Mouse (Mus musculus) lung, postnatal 36 days (tissue): ENCODE data around the gene Hsdl1.

Experiments used
- DNase-seq: peaks from one replicate; pipeline ENCODE4 v3.0.0; 2022; ENCODE audit warnings: mixed read lengths

Gene Hsdl1

GRCm38 (mm10) chr8:119579096-119579495 lies 4.1 kb upstream of the Hsdl1 start:
- peak; percentile 10 for DNase-seq

- DNase-seq = no peak
Observed at GRCm38 (mm10) chr8:119575366-119575726, 363 bp upstream of the Hsdl1 start.

GRCm38 (mm10) chr8:119572411-119572810 lies 2.6 kb downstream of the Hsdl1 start:
- peak; percentile 38 for DNase-seq

GRCm38 (mm10) chr8:119571135-119571534 lies 3.8 kb downstream of the Hsdl1 start:
- no peak for DNase-seq

- DNase-seq = peak; percentile 12
Observed at GRCm38 (mm10) chr8:119569881-119570280, 5.1 kb downstream of the Hsdl1 start.

GRCm38 (mm10) chr8:119568951-119569350 lies 6.0 kb downstream of the Hsdl1 start:
- no peak for DNase-seq

- no peak for DNase-seq
Observed at GRCm38 (mm10) chr8:119568251-119568650, 6.7 kb downstream of the Hsdl1 start.

- no peak for DNase-seq
Observed at GRCm38 (mm10) chr8:119566367-119566766, 8.6 kb downstream of the Hsdl1 start.

- DNase-seq = no peak
Observed at GRCm38 (mm10) chr8:119563849-119564251, 11.1 kb downstream of the Hsdl1 start.

- DNase-seq = no peak
Observed at GRCm38 (mm10) chr8:119559402-119559720, 15.6 kb downstream of the Hsdl1 start.

- DNase-seq = peak; percentile 96
Observed at GRCm38 (mm10) chr8:119558603-119559401, 16.2 kb downstream of the Hsdl1 start, which contains the start of gene Mbtps1. Gene Mbtps1 (minus strand): TSS chr8:119558735.

GRCm38 (mm10) chr8:119557821-119558602 lies 17.0 kb downstream of the Hsdl1 start:
- peak; percentile 76 for DNase-seq

- no peak for DNase-seq
Observed at GRCm38 (mm10) chr8:119557132-119557531, 17.9 kb downstream of the Hsdl1 start.

- DNase-seq = no peak
Observed at GRCm38 (mm10) chr8:119555861-119556260, 19.1 kb downstream of the Hsdl1 start.

- DNase-seq = no peak
Observed at GRCm38 (mm10) chr8:119552967-119553366, 22.0 kb downstream of the Hsdl1 start.

GRCm38 (mm10) chr8:119548560-119549113 lies 26.3 kb downstream of the Hsdl1 start:
- DNase-seq = no peak

GRCm38 (mm10) chr8:119547019-119547691 lies 27.8 kb downstream of the Hsdl1 start:
- DNase-seq = peak; percentile 41

GRCm38 (mm10) chr8:119545791-119546190 lies 29.2 kb downstream of the Hsdl1 start:
- no peak for DNase-seq

- no peak for DNase-seq
Observed at GRCm38 (mm10) chr8:119545180-119545579, 29.8 kb downstream of the Hsdl1 start.

GRCm38 (mm10) chr8:119544606-119545005 lies 30.4 kb downstream of the Hsdl1 start:
- DNase-seq = no peak

- no peak for DNase-seq
Observed at GRCm38 (mm10) chr8:119531973-119532372, 43.0 kb downstream of the Hsdl1 start.

GRCm38 (mm10) chr8:119531397-119531796 lies 43.6 kb downstream of the Hsdl1 start:
- DNase-seq = no peak

GRCm38 (mm10) chr8:119530937-119531336 lies 44.0 kb downstream of the Hsdl1 start:
- no peak for DNase-seq
